Mouse (Mus musculus): ENCODE measurements around the gene Efcab12. TPM values are rescaled to one million over a fixed set of nuclear protein-coding genes. Genes with fewer than 3 reads are reported as not detected.

Gene Efcab12
- total RNA-seq, 2 experiments from 2014 or later: not detected

DNA sequence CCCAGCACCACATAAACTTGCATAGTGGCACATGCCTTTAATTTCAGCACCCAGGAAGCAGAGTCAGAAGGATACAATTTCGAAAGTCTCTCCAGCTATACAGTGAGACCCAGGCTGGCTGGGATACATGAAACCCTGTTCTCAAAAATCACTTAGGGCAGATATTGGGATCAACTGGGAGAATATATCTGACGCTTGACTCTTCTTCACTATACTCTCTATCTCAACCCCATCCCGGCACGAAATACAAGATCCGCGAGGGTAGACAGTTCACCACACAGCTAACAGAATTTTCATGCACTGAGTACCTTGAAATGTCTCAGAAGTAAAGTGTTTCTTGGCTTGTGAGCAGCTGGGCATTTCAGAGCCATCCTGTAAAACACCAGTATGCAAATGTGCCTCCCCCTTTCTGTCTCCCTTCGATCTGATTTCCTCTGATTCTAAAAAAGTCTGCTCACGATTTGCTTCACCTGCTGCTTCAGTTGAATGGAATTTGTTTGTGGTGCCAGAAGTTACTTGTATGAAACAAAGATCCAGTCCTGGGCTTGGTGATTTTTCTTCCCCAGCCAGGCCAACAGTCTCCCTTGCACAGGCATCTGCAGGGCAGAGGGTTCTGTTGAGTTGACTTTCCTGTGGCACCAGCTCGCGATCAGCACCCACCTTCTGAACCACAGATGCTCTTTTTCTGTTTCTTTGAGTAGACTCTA lies 10.5 kb upstream of the Efcab12 start:
- ATAC-seq (replicated peaks; ENCODE audit: low FRiP score, poor library complexity, severe bottlenecking): no peak

DNA sequence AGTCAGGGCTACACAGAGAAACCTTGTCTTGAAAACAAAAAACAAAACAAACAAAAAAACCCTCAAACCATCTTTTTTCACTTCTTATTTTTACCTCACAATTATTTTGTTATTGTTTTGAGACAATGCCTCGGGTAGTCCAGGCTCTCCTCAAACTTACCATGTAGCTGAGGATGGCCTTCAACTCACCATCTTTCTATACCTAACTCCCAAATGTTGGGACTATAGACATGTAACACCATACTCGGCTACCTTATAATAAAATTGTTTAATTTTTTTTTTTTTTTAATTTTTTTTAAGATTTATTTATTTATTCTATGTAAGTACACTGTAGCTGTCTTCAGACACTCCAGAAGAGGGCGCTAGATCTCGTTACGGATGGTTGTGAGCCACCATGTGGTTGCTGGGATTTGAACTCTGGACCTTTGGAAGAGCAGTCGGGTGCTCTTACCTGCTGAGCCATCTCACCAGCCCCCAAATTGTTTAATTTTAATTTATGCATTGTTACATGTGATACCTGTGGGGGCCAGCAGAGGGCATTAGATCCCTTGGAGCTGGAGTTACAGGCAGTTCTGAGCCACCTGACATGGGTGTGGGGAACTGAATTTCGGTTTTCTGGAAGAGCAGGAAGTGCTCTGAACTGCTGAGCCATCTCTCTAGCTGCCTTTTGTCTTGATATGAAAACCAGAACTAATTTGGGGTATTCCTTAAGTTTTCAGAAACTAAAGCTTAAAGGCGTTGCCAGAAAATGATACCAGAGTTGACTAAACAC lies 8.6 kb upstream of the Efcab12 start:
- peak; percentile 69 for ATAC-seq (replicated peaks; ENCODE audit: low FRiP score, poor library complexity, severe bottlenecking)

DNA sequence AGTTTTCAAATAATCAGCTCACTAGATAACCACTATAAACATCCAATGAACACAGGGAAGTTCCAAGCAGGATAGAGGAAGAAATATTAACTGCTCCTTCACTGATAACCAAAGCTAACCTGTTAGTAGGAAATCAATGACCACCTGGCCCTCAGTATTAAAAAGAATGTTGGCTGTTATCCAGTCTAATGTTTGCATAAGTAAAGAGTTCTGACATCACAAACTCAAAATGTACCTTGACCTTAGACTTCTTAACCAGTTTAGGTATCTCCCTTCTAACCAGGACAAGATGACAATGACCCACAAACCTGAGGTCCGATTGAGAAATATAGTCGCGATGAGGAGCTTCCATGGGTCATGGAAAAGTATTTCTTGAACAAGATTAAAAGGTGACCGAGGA lies 6.8 kb upstream of the Efcab12 start:
- no peak for ATAC-seq (replicated peaks; ENCODE audit: low FRiP score, poor library complexity, severe bottlenecking)

DNA sequence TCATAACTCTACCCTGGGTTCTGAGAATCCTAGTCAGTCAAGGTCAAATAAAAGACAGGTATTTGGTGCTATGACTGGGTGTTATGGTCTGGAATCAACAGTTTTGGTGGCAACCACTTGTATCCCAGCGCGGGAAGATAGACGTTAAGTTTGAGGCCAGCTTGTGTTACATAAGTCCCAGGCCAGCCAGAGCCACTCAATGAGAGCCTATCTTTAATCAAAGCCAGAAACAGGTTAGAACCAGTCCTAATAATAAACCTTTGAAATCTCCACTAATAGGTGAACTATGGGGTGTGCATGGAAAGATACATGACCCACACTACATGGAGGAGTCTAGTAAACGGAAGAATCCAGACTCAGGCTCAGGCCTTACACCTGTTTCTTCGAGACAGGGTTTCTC lies 533 bp upstream of the Efcab12 start:
- no peak for ATAC-seq (replicated peaks; ENCODE audit: low FRiP score, poor library complexity, severe bottlenecking)

DNA sequence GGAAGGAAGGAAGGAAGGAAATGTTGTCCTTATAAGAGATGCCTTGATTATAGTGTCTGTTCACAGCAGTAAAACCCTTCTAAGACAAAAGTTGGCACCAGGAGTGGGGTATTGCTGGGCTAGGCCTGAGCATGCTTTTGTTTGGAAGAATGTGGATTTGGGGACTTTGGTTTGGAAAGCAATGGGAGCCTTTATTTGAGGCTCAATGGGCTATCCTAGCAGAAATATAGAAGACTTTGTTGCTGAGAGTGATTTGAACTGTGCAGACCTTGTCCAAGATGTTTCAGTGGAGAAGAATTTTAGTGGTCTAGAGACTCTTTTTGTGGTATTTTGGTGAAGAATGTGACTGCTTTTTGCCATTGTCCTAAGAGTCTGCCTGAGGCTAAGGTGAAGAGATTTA lies 4.4 kb downstream of the Efcab12 start:
- no peak for ATAC-seq (replicated peaks; ENCODE audit: low FRiP score, poor library complexity, severe bottlenecking)

DNA sequence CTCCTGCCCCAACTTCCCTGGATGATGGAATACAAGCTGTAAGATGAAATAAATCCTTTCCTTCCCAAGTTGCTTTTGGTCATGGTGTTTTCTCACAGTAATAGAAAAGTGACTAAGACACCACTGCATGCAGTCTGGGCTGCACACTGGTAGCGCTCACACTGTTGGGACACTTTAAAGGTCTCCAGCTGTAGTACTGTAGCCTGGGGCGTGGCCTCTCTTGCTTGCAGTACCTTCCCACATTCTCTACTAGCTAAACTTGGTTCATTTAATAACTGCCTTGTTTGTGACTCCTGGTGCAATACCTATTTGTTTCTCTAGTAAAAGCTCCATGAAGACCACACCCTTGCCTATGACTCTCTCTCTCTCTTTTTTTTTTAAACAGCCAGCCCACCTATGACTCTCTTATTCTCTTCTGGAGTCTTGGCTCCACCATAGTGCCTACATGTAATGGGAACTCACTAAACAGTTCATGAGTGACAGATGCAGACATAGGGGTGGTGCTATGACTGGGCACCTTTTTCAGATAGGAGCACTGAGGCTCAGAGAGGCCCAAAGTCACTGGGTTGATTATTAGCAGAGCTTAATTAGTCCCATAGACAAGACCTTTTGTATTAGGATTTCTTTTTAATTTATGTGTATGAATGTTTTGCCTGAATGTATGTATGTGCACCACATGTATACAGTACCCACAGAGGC lies 5.9 kb downstream of the Efcab12 start:
- ATAC-seq (replicated peaks; ENCODE audit: low FRiP score, poor library complexity, severe bottlenecking): no peak

DNA sequence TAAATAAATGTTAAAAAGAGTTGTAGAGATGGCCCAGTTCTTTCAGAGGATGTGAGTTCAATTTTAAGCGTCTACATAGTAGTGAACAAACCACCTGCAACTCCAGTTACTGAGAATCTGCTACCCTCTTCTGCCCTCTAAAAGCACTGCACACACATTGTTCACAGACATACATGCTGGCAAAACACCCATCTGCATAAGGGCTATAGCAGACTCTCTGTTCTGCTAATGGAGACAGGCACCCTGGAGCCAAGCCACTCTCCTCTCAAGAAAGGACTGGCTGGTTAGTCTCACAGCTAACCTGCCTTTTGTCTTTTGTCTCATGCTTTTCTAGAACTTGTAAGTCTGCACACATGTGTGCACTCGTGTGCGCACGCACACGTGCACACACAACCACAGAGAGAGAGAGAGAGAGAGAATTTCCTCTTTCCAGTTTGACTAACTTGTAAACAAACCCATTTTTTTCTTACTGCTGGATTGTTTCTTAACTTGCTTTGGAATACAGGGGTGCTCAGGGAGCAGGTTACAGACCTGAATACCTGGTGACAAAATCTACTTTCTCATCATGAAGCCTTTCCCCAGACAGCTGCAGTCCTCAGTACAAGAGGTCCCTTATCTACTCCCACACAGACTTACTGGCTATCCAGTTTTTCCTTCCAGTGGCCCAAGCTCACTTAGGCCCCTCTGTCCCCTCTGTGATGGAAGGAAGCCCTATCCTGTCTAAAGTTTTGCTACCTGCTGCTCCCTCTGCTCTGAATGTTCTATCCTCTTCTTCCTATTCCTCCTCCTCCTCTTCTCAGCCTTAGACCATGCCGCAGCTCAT lies 7.2 kb downstream of the Efcab12 start:
- 0 out of 2 replicates have a peak, but pooled peaks have one; percentile 25 for ATAC-seq (replicated peaks; ENCODE audit: low FRiP score, poor library complexity, severe bottlenecking)

DNA sequence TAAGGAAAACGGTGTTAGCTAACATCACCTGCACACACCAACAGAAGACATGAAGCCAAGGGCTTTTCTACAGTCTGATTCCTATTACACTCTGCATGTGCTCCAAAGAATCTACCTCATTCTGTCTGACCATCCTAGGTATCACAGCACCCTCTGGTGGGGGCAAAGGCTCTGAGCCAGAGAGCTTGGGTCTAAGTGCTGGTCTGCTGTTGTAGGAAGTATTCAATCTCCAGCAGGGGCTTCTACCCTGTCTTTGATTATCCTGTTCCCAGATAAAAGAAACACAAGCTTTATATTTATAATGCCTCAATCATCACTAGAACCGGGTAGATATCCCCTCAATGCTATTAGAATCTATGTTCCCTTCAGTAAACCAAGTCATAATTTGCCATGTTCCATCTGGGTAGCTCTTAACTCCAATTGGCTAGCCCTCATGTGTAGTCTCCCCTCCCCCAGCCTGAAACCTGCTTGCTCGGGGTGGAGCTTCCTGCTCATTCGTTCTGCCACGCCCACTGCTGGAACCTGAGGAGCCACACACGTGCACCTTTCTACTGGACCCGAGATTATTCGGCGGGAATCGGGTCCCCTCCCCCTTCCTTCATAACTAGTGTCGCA lies 14.3 kb downstream of the Efcab12 start:
- peak; percentile 82 for ATAC-seq (replicated peaks; ENCODE audit: low FRiP score, poor library complexity, severe bottlenecking)

DNA sequence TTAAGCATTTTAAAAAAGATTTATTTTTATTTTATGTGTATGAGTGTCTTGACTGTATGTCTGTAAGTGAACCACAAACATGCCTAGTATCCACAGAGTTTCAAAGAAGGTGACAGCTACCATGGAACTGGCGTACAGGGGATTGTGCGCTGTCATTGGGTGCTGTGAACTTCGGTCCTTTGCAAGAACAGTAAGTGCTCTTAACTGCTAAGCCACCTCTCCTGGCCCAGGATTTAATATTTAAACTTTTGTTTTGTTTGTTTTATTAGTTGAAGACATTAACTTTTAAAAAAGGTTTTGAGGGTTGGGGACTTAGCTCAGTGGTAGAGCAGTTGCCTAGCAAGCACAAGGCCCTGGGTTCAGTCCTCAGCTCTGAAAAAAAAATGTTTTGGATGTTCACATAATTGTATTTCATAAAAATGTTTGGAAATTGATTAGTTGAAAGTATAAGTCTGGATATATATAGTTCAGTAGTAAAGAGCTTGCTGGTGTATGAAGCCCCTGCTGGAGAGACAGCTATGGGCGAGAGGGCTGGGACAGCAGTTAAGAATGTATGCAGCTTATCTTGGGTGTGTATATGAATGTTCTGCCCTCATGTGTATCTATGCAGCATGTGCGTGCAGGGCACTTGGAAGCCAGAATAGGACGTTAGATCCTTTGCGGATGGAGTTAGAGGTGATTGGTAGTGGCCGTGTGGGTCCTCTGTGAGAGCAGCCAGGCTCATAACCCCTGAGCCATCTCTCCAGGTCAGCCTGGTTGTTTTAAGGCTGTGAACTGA lies 16.8 kb downstream of the Efcab12 start:
- peak; percentile 54; the same call in 1 of the 2 replicates for ATAC-seq (replicated peaks; ENCODE audit: low FRiP score, poor library complexity, severe bottlenecking)

DNA sequence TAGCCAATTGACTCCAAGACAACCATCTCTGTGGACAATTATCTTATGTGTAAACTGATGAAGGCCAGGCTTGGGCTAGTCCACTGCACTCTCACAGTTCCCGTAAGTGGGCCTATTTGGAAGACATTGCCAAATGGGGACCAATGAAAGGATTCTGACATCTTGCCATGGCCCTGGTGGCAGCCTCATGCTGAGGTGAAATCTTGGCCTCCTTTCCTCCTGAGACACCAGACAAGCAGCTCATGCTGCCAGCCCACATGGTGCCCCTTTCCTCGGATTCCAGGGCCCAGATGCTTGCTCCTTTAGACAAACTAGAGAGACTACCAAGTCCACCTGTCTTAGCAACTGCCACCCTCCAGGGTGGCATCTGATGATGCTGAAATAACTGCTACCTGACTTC lies 20.1 kb downstream of the Efcab12 start:
- ATAC-seq (replicated peaks; ENCODE audit: low FRiP score, poor library complexity, severe bottlenecking): no peak

DNA sequence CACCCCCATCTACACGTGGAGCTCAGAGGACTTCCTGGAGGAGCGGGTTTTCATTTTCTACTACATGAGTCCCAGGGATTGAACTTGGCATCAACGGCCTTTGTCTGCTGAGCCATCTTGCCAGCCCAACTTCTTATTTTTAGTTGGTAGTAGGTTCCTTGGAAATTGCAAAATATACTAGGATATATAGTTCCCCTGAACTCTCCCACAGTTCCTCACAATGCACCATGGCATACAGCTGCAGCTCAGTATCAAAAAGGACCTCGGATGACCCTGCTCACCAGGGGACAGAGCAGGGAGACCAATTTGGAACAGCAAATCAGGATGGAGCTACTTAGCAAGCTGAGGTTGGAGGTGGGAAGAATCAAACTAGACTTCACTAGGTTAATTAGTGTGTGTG lies 23.2 kb downstream of the Efcab12 start:
- no peak for ATAC-seq (replicated peaks; ENCODE audit: low FRiP score, poor library complexity, severe bottlenecking)

DNA sequence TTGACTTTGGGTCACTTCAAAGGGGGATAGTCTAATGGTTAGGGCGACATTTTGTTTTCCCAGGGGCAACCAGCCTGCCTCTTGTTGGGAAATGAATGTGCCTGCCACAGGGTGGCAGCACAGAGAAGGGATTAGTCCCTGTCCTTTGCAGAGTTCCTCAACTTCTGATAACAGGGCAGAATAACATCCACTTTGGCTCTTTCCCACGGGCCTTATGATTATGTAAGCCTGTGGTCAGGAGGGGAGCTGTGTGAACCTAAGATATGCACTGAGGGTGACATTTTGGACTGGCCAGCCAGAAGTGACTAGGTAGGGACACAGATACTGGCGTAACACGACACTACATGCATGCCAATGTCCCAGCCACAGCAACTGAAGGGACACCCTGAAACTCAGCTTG lies 24.1 kb downstream of the Efcab12 start:
- ATAC-seq (replicated peaks; ENCODE audit: low FRiP score, poor library complexity, severe bottlenecking): peak; percentile 86

DNA sequence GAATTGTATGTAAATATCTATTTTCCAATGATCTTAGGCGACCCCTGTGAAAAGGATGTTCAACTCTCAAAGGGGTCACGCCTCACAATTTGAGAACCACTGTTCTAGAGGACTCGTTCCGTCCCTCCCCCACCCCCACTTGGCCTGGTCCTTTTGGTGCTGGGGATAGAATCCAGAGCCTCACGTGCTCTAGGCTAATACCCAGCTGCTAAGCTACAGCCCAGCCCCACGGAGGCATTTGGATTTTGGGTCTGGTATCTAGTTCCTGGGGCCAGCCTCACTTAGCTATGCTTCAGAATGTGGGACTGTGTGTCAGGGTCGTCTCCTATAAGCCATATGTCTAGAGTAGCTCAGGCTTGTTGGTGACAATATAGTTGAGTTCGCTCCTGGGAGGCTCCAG lies 26.6 kb downstream of the Efcab12 start:
- ATAC-seq (replicated peaks; ENCODE audit: low FRiP score, poor library complexity, severe bottlenecking): no peak

DNA sequence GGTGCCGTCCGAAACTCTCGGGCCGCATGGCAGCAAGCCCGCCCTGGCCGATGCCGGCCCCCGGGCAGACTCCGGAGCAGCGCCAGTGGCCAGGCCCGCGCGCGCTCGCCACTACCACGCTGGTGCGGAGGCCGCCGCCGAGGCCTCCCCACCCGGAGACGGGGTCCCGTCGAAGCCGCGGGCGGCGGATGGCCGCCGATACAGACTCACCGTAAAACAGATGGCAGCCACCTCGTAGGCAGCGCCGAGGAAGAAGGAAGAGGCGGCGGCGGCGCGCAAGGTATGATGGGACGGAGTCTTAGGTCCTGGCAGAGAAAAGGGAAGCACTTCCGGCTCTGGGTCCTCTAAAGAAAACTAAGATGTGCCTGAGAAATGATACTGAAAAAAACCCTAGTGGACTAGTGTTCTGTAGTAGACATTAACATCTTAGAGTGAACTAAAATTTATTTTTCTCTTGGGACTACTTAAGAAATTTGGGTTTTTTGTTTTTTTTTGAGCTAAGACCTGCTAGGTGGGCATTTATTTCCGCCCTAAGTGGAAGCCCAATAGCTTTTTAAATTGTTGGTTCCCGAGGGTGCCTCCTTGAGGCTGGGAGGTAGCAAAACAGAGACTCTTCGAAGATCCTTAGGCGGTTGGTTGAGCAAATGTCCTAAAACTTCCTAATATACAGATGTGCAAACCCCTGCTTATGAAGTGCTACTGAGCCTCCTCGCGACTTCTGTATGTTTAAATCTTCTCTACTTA lies 29.6 kb downstream of the Efcab12 start, which contains the start of gene Rpl32:
TSS of gene Rpl32 (minus strand) at position 260 of the 744 bp plus-strand sequence.
- ATAC-seq (replicated peaks; ENCODE audit: low FRiP score, poor library complexity, severe bottlenecking): peak; percentile 94

DNA sequence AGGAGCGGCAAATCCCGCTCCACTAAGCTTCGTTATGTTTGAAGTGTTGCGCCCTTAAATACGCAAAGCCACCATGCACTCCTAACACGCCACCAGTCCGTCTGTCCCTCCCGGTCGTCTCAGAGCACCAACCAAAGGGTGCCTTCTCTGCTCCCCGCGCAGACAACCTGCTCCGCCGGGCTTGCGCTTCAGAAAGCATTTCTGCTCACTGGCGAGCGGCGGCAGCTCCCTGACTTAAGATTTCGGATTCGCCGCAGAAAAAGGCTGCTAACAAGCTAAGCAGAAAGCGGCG lies 30.1 kb downstream of the Efcab12 start:
- ATAC-seq (replicated peaks; ENCODE audit: low FRiP score, poor library complexity, severe bottlenecking): peak; percentile 44; the same call in 1 of the 2 replicates

DNA sequence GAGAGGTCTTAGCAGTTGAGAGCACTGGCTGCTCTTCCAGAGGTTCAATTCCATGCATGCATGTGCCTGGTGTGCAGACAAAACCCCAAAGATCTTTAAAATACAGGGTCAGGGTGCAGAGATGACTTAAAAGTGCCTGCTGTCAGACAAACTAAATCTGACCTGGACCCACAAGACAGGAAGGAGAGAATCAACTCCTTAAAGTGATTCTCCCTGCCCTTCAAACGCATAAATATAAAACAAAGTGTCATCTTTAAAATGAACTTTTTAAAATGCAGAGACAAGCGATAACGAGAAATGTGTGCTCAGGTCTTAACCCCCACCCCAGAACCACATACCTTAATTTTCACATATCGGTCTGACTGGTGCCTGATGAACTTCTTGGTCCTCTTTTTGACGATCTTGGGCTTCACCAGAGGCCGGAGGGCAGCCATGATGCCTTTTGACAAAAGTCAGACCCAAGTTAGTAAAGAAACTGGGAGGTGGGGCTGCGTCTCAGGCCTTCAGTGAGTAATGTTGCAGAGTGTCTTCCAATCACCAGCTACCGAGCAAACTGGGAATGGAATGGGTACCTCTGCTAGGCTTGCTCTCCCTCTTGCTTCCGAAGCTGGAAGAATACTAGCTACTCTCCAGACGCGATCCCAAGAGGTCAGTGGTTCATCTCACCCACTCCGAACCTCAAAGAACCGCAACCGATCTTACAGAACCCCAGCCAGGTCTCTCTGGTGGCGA lies 30.6 kb downstream of the Efcab12 start:
- no peak for ATAC-seq (replicated peaks; ENCODE audit: low FRiP score, poor library complexity, severe bottlenecking)

DNA sequence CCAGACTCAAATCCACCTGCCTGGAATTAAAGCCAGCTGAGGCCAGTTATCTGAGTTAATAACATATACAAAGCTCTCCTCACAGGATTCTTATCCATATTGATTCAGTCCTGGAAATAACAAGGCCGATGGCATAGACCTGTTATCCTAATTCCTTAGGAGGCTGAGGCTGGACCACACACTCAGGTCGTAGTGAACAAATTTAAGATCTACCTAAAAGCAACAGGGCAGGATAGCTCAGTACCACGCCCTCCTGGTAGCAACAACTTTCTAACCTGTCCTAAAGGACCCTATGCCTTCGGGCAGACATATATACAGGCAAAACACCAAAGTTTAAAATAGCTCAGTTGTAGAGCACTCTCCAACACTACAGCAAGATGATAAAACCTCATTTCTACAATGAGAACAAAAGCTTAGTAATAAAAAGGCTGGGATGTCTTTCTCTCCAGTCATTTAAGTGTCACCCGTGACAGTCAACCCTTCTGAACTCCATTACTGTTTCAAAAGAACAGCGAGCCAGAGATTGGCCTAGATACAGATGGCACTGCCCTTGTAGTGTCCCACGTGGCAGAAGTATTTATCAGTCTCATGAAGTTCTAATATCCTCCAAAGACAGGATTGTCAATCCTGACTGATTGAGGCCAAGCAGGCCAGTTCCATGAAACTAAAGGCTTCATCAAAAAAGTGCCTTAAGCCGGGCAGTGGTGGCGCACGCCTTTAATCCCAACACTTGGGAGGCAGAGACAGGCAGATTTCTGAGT lies 33.6 kb downstream of the Efcab12 start:
- ATAC-seq (replicated peaks; ENCODE audit: low FRiP score, poor library complexity, severe bottlenecking): no peak

Data from erythroid progenitor cell, adult 5-6 weeks (primary cell).